Mouse (Mus musculus) erythroblast, embryonic 14.5 days (primary cell): ENCODE results near the gene Hmg20b. TPM values are rescaled to one million over a fixed set of nuclear protein-coding genes. Genes with fewer than 3 reads are reported as not detected.

Source experiments
- H3K27me3 ChIP-seq: 2 replicates; pipeline ENCODE4 v1.6.1; 2012; ENCODE audit warnings: inconsistent platforms; ENCODE audit not compliant: control insufficient read depth
- H3K36me3 ChIP-seq: 2 replicates; pipeline ENCODE4 v1.6.1; 2012; ENCODE audit warnings: mild to moderate bottlenecking, inconsistent platforms; ENCODE audit not compliant: control insufficient read depth
- H3K4me1 ChIP-seq: 2 replicates; pipeline ENCODE4 v1.6.1; 2012; ENCODE audit warnings: inconsistent platforms; ENCODE audit not compliant: control insufficient read depth
- H3K4me3 ChIP-seq: replicated peaks from 2 replicates; pipeline ENCODE3; 2012; ENCODE audit warnings: moderate library complexity, mild to moderate bottlenecking, inconsistent platforms
- H3K9me3 ChIP-seq: 2 replicates; pipeline ENCODE4 v1.6.1; 2012; ENCODE audit warnings: low read length, inconsistent platforms, mixed read lengths; ENCODE audit not compliant: control insufficient read depth
- GATA1 ChIP-seq: IDR thresholded peaks from 2 replicates; pipeline ENCODE4 v1.6.1; 2012; ENCODE audit warnings: low read length, inconsistent platforms, mixed read lengths
- TAL1 ChIP-seq: IDR thresholded peaks from 3 replicates; pipeline ENCODE4 v1.6.1; 2012; ENCODE audit warnings: low read length, inconsistent platforms, mixed read lengths
- polyA plus RNA-seq: library from polyadenylated mRNA; stranded (reverse); fragments of >175 nt; gene quantifications from 2 replicates; pipeline ENCODE4 v1.2.3, GENCODE M21; 2012

The Hmg20b gene
- polyA plus RNA-seq, 1 experiment = 52.7 TPM

- H3K4me1 ChIP-seq = peaks cover 93% of the 10 kb centered on the region
- no peaks in the 10 kb centered on the region for H3K9me3 ChIP-seq
- TF ChIP-seq TAL1 (no peak), GATA1 (no peak)
- H3K36me3 ChIP-seq = peaks cover 38% of the 10 kb centered on the region
- no peak overlapping the region for H3K4me3 ChIP-seq
- no peaks in the 10 kb centered on the region for H3K27me3 ChIP-seq
These were observed 51.7 kb downstream of the Hmg20b start for GRCm38 (mm10) chr10:81298369-81299100.

- TF ChIP-seq GATA1 = no peak
- no peak for TF ChIP-seq TAL1
- Histone ChIP-seq H3K36me3 (peaks cover 38% of the 10 kb centered on the region), H3K4me3 (no peak overlapping the region), H3K4me1 (peaks cover 92% of the 10 kb centered on the region), H3K27me3 (no peaks in the 10 kb centered on the region), H3K9me3 (no peaks in the 10 kb centered on the region)
These were observed 52.4 kb downstream of the Hmg20b start for GRCm38 (mm10) chr10:81297845-81298244.

- peaks cover 36% of the 10 kb centered on the region for H3K36me3 ChIP-seq
- H3K9me3 ChIP-seq = no peaks in the 10 kb centered on the region
- peaks cover 90% of the 10 kb centered on the region for H3K4me1 ChIP-seq
- no peaks in the 10 kb centered on the region for H3K27me3 ChIP-seq
- no peak overlapping the region for H3K4me3 ChIP-seq
- TF ChIP-seq TAL1 (no peak), GATA1 (no peak)
These were observed 53.0 kb downstream of the Hmg20b start for GRCm38 (mm10) chr10:81297246-81297645.

Other genes with a start within 250 kb of the Hmg20b start
- gene Map2k2, start 244.6 kb downstream of the Hmg20b start, polyA plus RNA-seq = 89.1 and 93.4 TPM in 2 replicates
- 42.0 and 45.8 TPM in 2 replicates for gene Zbtb7a, start 215.3 kb downstream of the Hmg20b start, polyA plus RNA-seq
- gene Pias4, start 182.6 kb downstream of the Hmg20b start, polyA plus RNA-seq = 13.4 and 16.4 TPM in 2 replicates
- gene Eef2, start 173.8 kb downstream of the Hmg20b start, polyA plus RNA-seq = 124 and 177 TPM in 2 replicates
- gene Dapk3, start 167.5 kb downstream of the Hmg20b start, polyA plus RNA-seq = 8.1 and 8.3 TPM in 2 replicates
- not detected in 2 replicates for gene 4930442H23Rik, start 166.6 kb downstream of the Hmg20b start, polyA plus RNA-seq
- gene Nmrk2, start 148.4 kb downstream of the Hmg20b start, polyA plus RNA-seq = not detected in 2 replicates
- gene Atcay, start 119.6 kb downstream of the Hmg20b start, polyA plus RNA-seq = not detected in 2 replicates
- not detected in 2 replicates for gene Zfr2, start 117.3 kb downstream of the Hmg20b start, polyA plus RNA-seq
- gene Matk, start 97.5 kb downstream of the Hmg20b start, polyA plus RNA-seq = 0.07 and 0.15 TPM in 2 replicates
- gene Mrpl54, start 83.5 kb downstream of the Hmg20b start, polyA plus RNA-seq = 43.8 and 44.0 TPM in 2 replicates
- 4.6 and 5.7 TPM in 2 replicates for gene Apba3, start 83.5 kb downstream of the Hmg20b start, polyA plus RNA-seq
- gene Tjp3, start 58.9 kb downstream of the Hmg20b start, polyA plus RNA-seq = 0.01 and 0.02 TPM in 2 replicates
- 4.0 and 4.5 TPM in 2 replicates for gene Pip5k1c, start 57.5 kb downstream of the Hmg20b start, polyA plus RNA-seq
- 13.2 and 13.3 TPM in 2 replicates for gene Cactin, start 29.4 kb downstream of the Hmg20b start, polyA plus RNA-seq
- gene Tbxa2r, start 21.7 kb downstream of the Hmg20b start, polyA plus RNA-seq = 0.04 TPM in 1 of 2 replicates, not detected in the other
- 0.01 TPM in 1 of 2 replicates, not detected in the other for gene Gipc3, start 7.2 kb downstream of the Hmg20b start, polyA plus RNA-seq
- gene Mfsd12, start 7.0 kb upstream of the Hmg20b start, polyA plus RNA-seq = 6.7 and 7.2 TPM in 2 replicates
- gene 4930404N11Rik, start 15.3 kb upstream of the Hmg20b start, polyA plus RNA-seq = 3.2 and 5.6 TPM in 2 replicates
- 62.5 and 67.4 TPM in 2 replicates for gene Fzr1, start 28.0 kb upstream of the Hmg20b start, polyA plus RNA-seq
- 29.2 and 34.1 TPM in 2 replicates for gene Dohh, start 33.9 kb upstream of the Hmg20b start, polyA plus RNA-seq
- gene Gm48551, start 34.0 kb upstream of the Hmg20b start, polyA plus RNA-seq = 0.08 and 0.20 TPM in 2 replicates
- gene Gm48552, start 38.5 kb upstream of the Hmg20b start, polyA plus RNA-seq = 0.26 and 0.80 TPM in 2 replicates
- 0.09 TPM in 1 of 2 replicates, not detected in the other for gene Smim24, start 42.6 kb upstream of the Hmg20b start, polyA plus RNA-seq
- 0.55 and 0.94 TPM in 2 replicates for gene Nfic, start 105.2 kb upstream of the Hmg20b start, polyA plus RNA-seq
- gene Celf5, start 132.2 kb upstream of the Hmg20b start, polyA plus RNA-seq = not detected in 2 replicates
- gene Ncln, start 145.9 kb upstream of the Hmg20b start, polyA plus RNA-seq = 6.2 and 7.9 TPM in 2 replicates
- 0.04 and 0.05 TPM in 2 replicates for gene S1pr4, start 149.7 kb upstream of the Hmg20b start, polyA plus RNA-seq
- gene Gna15, start 173.7 kb upstream of the Hmg20b start, polyA plus RNA-seq = 0.14 and 0.24 TPM in 2 replicates
- gene Gna11, start 194.7 kb upstream of the Hmg20b start, polyA plus RNA-seq = 1.2 and 1.5 TPM in 2 replicates
- 152 and 158 TPM in 2 replicates for gene Aes, start 209.0 kb upstream of the Hmg20b start, polyA plus RNA-seq
- 0.09 and 0.10 TPM in 2 replicates for gene Tle2, start 224.1 kb upstream of the Hmg20b start, polyA plus RNA-seq